Mouse (Mus musculus) lung, adult 10 weeks (tissue): ENCODE measurements around the gene Rpusd3. TPM values are rescaled to one million over a fixed set of nuclear protein-coding genes. Genes with fewer than 3 reads are reported as not detected.

ENCODE experiments used
- polyA plus RNA-seq: library from polyadenylated mRNA; stranded (reverse); fragments of 350-450 nt; fragmentation: Illumina TruSeq; extraction: RNeasy Lipid Tissue Mini Kit (QIAGEN cat#74804); gene quantifications from one replicate; pipeline ENCODE4 v1.2.3, GENCODE M21; 2014; ENCODE audit warnings: low read depth, low replicate concordance; ENCODE audit not compliant: insufficient read depth

The Rpusd3 gene
- polyA plus RNA-seq: 9.6 TPM

GRCm38 (mm10) chr6:113419199-113419587 is at the start of gene Rpusd3:
Gene Rpusd3, minus strand, starts transcription at chr6:113419340.

GRCm38 (mm10) chr6:113457952-113458534 is 38.9 kb upstream of the Rpusd3 start, which contains the start of gene Il17re:
Gene Il17re, plus strand, starts transcription at chr6:113458484.

GRCm38 (mm10) chr6:113442442-113443090 is 23.4 kb upstream of the Rpusd3 start, which contains the start of gene Jagn1:
Gene Jagn1, plus strand, starts transcription at chr6:113442569.

GRCm38 (mm10) chr6:113435664-113436205 is 16.6 kb upstream of the Rpusd3 start, which contains the start of gene Cidec:
Gene Cidec, minus strand, starts transcription at chr6:113435760.

DNA sequence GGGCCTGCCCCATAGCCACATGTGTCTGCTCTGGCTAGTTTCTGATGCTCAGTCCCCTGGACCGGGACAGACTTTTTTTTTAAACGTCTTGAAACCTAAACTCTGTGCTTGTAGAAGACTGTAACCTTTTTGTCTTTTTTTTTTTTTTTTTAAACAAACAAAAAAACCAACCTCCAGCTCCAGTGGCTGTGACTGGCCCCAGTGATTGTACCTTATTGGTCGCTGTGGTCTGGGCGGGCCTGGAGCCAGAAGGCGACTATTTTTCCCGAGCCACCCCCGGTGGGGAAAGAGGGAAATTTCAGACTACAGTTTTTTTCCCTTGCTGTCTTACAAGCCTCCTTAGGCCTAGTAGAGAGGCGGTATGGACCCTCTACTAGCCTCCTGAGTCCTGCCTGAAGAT is 30.2 kb downstream of the Rpusd3 start, which contains the start of gene Ttll3:
TSS of gene Ttll3 (plus strand) at position 301 of the 400 bp plus-strand sequence.

GRCm38 (mm10) chr6:113377496-113378385 is 41.4 kb downstream of the Rpusd3 start, which contains the start of the genes Tada3 and Arpc4:
Gene Tada3, minus strand, starts transcription at chr6:113377883.
Gene Arpc4, plus strand, starts transcription at chr6:113378115.

Other genes starting within 250 kb of the Rpusd3 start
- 0.27 TPM for gene Lhfpl4, start 224.0 kb downstream of the Rpusd3 start, polyA plus RNA-seq
- 19.0 TPM for gene Mtmr14, start 181.5 kb downstream of the Rpusd3 start, polyA plus RNA-seq
- gene Cpne9, start 137.0 kb downstream of the Rpusd3 start, polyA plus RNA-seq: not detected
- 9.6 TPM for gene Brpf1, start 112.2 kb downstream of the Rpusd3 start, polyA plus RNA-seq
- gene Ogg1, start 92.4 kb downstream of the Rpusd3 start, polyA plus RNA-seq: 11.0 TPM
- 84.4 TPM for gene Camk1, start 75.4 kb downstream of the Rpusd3 start, polyA plus RNA-seq
- gene Tada3, start 41.5 kb downstream of the Rpusd3 start, polyA plus RNA-seq: 24.5 TPM
- gene Arpc4, start 41.2 kb downstream of the Rpusd3 start, polyA plus RNA-seq: 168 TPM
- gene Ttll3, start 30.1 kb downstream of the Rpusd3 start, polyA plus RNA-seq: 6.7 TPM
- 63.1 TPM for gene Cidec, start 16.4 kb upstream of the Rpusd3 start, polyA plus RNA-seq
- gene Jagn1, start 23.2 kb upstream of the Rpusd3 start, polyA plus RNA-seq: 38.2 TPM
- 8.9 TPM for gene Il17re, start 39.1 kb upstream of the Rpusd3 start, polyA plus RNA-seq
- 27.3 TPM for gene Il17rc, start 52.1 kb upstream of the Rpusd3 start, polyA plus RNA-seq
- gene Creld1, start 64.0 kb upstream of the Rpusd3 start, polyA plus RNA-seq: 27.6 TPM
- gene Prrt3, start 82.6 kb upstream of the Rpusd3 start, polyA plus RNA-seq: not detected
- gene Emc3, start 112.3 kb upstream of the Rpusd3 start, polyA plus RNA-seq: 62.9 TPM
- gene Fancd2, start 112.3 kb upstream of the Rpusd3 start, polyA plus RNA-seq: 0.34 TPM
- gene Fancd2os, start 181.4 kb upstream of the Rpusd3 start, polyA plus RNA-seq: not detected
- gene Brk1, start 185.4 kb upstream of the Rpusd3 start, polyA plus RNA-seq: 208 TPM
- 16.4 TPM for gene Vhl, start 204.6 kb upstream of the Rpusd3 start, polyA plus RNA-seq
- 28.6 TPM for gene Irak2, start 219.1 kb upstream of the Rpusd3 start, polyA plus RNA-seq